Mouse (Mus musculus): ENCODE results near the gene Eif3k. TPM values are rescaled to one million over a fixed set of nuclear protein-coding genes. Genes with fewer than 3 reads are reported as not detected.

The Eif3k gene
- 162 and 166 TPM in 2 replicates for polyA plus RNA-seq (2015; fragmentation: Nextera tagmentation; extraction: Ambion mirVana)

DNA sequence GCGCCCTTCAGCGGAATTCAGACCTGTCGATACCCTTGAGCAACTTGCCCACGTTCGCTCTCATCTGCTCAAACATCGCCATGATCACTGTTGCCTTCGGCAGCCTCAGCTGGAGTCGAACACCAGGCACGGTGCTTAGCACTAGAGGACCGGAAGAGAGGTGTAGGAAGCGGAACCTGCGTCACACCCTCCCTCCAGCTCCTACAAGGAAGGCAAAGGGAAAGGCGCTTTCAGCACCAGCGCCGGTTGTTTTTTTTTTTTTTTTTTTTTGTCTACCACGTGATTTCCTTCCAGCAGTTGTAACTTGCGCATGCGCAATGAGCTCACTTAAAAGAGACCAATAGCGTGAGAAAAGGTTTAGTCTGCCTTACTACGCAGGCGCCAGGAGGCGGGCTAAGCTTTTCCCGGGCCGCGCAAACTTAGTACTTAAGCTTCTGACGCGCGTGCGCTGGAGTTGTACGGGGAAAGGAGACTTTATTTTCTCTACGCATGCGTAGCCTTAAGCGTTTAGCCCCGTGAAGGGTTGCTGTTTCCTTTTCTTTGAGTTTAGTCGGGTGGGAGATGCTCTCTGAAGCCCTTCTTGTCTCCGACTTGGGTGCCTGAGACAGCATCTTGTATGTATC is at the start of gene Eif3k, which contains the start of gene Map4k1:
Gene Eif3k, minus strand, starts transcription at position 214 of the 623 bp plus-strand sequence.
Gene Map4k1, plus strand, starts transcription at position 400 of the 623 bp plus-strand sequence.
- peak within 1 kb of the TSS; percentile 96 for H3K4me2 ChIP-seq (ENCODE audit: low read depth, low read length)
- H3K27ac ChIP-seq (ENCODE audit: low read depth): peak within 1 kb of the TSS; percentile 92
- H3K27me3 ChIP-seq (ENCODE audit: insufficient read depth, low read length): no peaks in the 10 kb centered on the region
- H3K9ac ChIP-seq (replicated peaks): peak within 1 kb of the TSS; percentile 82
- peaks cover 21% of the 10 kb centered on the region for H3K4me1 ChIP-seq (ENCODE audit: insufficient read depth)
- WGBS (ENCODE audit: insufficient replicate concordance): under 1% methylated on average over 36 of the region's 36 CpGs
- DNase-seq (peak; percentile 94), ATAC-seq (peak; percentile 92)
- H3K4me3 ChIP-seq (ENCODE audit: low read depth, low read length): peak within 1 kb of the TSS; percentile 82
- peaks cover 26% of the 10 kb centered on the region for H3K36me3 ChIP-seq (replicated peaks; ENCODE audit: insufficient read depth, low read length)
- no peaks in the 10 kb centered on the region for H3K9me3 ChIP-seq (ENCODE audit: low read length)
- TF ChIP-seq CTCF (IDR thresholded peaks at IDR 0.05; ENCODE audit: low read depth) (no peak), EP300 (IDR thresholded peaks at IDR 0.05; ENCODE audit: low read depth) (peak; percentile 63; the same call in 1 of the 2 replicates)

DNA sequence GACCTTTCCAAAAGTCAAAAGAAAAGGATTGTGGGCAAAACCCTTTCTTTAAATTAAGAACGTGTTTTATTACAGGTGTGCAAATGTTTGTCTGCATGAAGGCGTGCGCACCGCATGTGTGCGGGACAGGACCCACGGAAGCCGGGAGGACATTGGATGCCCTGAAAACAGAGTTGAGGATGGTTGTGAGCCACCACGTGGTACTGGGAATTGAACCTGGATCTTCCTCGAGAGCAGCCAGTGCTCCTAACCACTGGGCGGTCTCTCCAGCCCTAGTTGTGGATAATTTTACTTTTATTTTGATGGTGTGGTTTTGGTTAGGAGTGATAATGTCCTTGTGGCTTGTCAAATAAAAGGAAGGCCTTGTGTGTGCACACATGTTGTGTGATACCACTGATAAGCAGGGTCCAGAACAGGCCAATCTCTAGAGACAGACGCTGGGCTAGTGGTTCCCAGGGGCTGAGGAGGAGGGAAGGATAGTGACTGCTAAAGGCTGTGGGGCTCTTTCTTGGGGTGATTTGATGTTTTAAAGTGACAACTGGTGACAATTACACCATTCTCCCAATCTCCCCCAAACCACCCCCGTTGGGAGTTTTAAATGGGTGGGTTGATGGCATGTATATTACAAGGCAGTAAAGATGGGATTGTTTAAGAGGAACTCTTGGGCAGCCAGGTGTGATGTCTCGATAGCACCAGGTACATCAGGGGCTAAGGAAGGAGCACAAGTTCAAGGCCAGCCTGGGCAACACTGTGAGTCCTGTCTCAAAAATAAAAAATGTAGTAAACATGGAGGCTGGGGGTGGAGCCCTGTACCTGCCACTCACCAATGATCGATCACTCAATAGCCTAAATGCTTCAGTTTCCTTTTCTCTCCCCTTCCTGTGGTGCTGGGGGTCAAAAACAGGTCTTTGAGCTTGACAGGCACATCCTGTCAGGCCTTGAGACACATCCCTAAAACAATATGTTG is 48.3 kb upstream of the Eif3k start:
- Histone ChIP-seq H3K36me3 (replicated peaks; ENCODE audit: insufficient read depth, low read length) (no peaks in the 10 kb centered on the region), H3K4me2 (ENCODE audit: low read depth, low read length) (no peak overlapping the region), H3K27me3 (ENCODE audit: insufficient read depth, low read length) (no peaks in the 10 kb centered on the region), H3K9ac (replicated peaks) (no peak overlapping the region), H3K4me3 (ENCODE audit: low read depth, low read length) (no peak overlapping the region), H3K9me3 (ENCODE audit: low read length) (no peaks in the 10 kb centered on the region), H3K27ac (ENCODE audit: low read depth) (peak overlapping the region; percentile 59), H3K4me1 (ENCODE audit: insufficient read depth) (peaks cover 13% of the 10 kb centered on the region)
- peak; percentile 98 for ATAC-seq
- WGBS (ENCODE audit: insufficient replicate concordance): 62% methylated on average over 14 of the region's 14 CpGs
- no peak for TF ChIP-seq CTCF (IDR thresholded peaks at IDR 0.05; ENCODE audit: low read depth)
- peak; percentile 97 for TF ChIP-seq EP300 (IDR thresholded peaks at IDR 0.05; ENCODE audit: low read depth)
- peak; percentile 40 for DNase-seq

DNA sequence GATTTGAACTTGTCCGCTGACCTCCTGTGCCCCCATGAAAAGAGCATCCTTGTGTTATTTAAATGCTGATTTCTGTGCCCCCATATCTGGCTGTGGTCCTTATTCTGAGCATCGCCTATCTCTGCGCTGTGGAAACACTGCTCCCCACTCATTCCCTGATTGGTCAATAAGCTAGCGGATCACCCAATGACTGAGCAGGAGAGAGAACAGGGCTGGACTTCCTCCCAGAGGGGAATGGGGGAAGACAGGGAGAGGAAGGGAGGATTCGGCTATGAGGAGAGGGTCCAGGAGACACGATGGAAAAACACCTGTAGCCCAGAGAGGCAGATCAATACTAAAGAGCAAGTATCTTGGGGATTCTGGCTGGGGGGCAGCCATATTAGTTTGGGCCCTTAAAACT is 47.1 kb upstream of the Eif3k start:
- H3K36me3 ChIP-seq (replicated peaks; ENCODE audit: insufficient read depth, low read length): no peaks in the 10 kb centered on the region
- no peak overlapping the region for H3K4me2 ChIP-seq (ENCODE audit: low read depth, low read length)
- peaks cover 13% of the 10 kb centered on the region for H3K4me1 ChIP-seq (ENCODE audit: insufficient read depth)
- no peak for DNase-seq
- H3K4me3 ChIP-seq (ENCODE audit: low read depth, low read length): no peak overlapping the region
- TF ChIP-seq EP300 (IDR thresholded peaks at IDR 0.05; ENCODE audit: low read depth): no peak
- H3K9me3 ChIP-seq (ENCODE audit: low read length): no peaks in the 10 kb centered on the region
- H3K9ac ChIP-seq (replicated peaks): no peak overlapping the region
- no peaks in the 10 kb centered on the region for H3K27me3 ChIP-seq (ENCODE audit: insufficient read depth, low read length)
- 89% methylated on average over 6 of the region's 6 CpGs for WGBS (ENCODE audit: insufficient replicate concordance)
- H3K27ac ChIP-seq (ENCODE audit: low read depth): no peak overlapping the region
- no peak for ATAC-seq

DNA sequence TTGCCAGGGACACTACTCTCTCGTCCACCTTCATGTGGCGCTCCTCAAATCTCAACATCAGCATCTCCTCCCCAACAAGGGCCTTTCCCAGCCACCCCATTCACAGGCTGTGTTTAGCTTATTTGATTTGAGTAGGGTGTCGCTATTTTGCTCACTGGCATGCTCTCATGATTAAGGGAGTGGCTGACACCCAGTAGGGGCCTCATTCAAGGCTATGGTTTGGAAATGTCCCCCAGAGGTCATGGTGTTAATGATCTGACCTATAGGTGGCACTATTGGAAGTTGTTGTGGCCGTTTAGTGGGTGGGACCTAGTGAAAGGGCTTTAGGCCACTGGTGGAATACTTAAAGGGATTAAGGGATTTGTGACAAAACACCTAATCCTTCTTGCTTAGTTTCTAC is 45.1 kb upstream of the Eif3k start:
- Histone ChIP-seq H3K9me3 (ENCODE audit: low read length) (no peaks in the 10 kb centered on the region), H3K4me3 (ENCODE audit: low read depth, low read length) (no peak overlapping the region), H3K4me1 (ENCODE audit: insufficient read depth) (peaks cover 13% of the 10 kb centered on the region), H3K9ac (replicated peaks) (no peak overlapping the region), H3K27me3 (ENCODE audit: insufficient read depth, low read length) (no peaks in the 10 kb centered on the region), H3K36me3 (replicated peaks; ENCODE audit: insufficient read depth, low read length) (no peaks in the 10 kb centered on the region), H3K27ac (ENCODE audit: low read depth) (no peak overlapping the region), H3K4me2 (ENCODE audit: low read depth, low read length) (no peak overlapping the region)
- ATAC-seq: no peak
- TF ChIP-seq EP300 (IDR thresholded peaks at IDR 0.05; ENCODE audit: low read depth) (no peak), CTCF (IDR thresholded peaks at IDR 0.05; ENCODE audit: low read depth) (no peak)
- no peak for DNase-seq
- WGBS (ENCODE audit: insufficient replicate concordance): 82% methylated on average over 4 of the region's 4 CpGs

DNA sequence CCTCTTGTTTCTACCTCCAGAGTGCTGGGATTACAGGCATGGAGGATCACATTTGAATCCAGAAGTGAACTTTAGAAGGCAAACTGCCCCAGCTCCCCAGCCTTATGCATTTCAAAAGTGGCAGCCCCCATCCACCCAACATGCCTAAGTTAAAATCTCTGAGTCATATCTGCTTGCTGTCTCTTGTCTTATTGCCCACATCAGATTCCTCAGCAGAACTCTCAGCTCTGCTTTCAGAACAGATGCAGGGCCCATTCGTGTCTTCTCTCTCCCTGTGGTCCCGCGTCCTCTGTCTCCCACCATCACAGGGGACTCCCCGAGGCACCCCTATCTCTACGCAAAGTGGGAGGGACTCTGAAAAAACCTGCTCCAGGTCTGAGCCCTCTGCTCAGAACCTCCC is 44.5 kb upstream of the Eif3k start:
- Histone ChIP-seq H3K27me3 (ENCODE audit: insufficient read depth, low read length) (no peaks in the 10 kb centered on the region), H3K27ac (ENCODE audit: low read depth) (no peak overlapping the region), H3K9me3 (ENCODE audit: low read length) (no peaks in the 10 kb centered on the region), H3K36me3 (replicated peaks; ENCODE audit: insufficient read depth, low read length) (no peaks in the 10 kb centered on the region), H3K4me1 (ENCODE audit: insufficient read depth) (peaks cover 12% of the 10 kb centered on the region), H3K9ac (replicated peaks) (no peak overlapping the region), H3K4me2 (ENCODE audit: low read depth, low read length) (no peak overlapping the region), H3K4me3 (ENCODE audit: low read depth, low read length) (no peak overlapping the region)
- ATAC-seq: no peak
- no peak for DNase-seq
- 66% methylated on average over 5 of the region's 5 CpGs for WGBS (ENCODE audit: insufficient replicate concordance)
- no peak for TF ChIP-seq EP300 (IDR thresholded peaks at IDR 0.05; ENCODE audit: low read depth)
- TF ChIP-seq CTCF (IDR thresholded peaks at IDR 0.05; ENCODE audit: low read depth): no peak

DNA sequence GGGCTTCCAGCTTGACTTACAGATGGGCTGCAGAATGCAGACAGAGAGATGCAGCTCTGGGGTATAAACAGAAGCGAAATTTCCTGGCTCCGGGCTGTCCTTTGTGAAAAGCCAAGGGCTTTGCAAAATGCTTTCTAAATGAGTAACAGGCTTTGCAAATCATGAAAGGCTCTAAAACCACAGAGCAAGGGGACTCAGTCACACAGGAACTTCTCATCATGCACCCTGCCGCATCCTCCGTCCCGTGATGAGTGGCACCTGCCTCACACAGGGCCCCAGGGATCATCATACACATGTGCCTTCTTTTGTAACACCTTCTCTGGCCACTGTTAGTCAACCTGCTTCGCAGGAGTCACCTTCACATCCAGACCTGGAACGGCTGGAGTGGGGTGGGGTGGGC is 43.9 kb upstream of the Eif3k start:
- no peak overlapping the region for H3K4me2 ChIP-seq (ENCODE audit: low read depth, low read length)
- H3K27me3 ChIP-seq (ENCODE audit: insufficient read depth, low read length): peaks cover 6% of the 10 kb centered on the region
- DNase-seq (no peak), ATAC-seq (no peak)
- no peak overlapping the region for H3K9ac ChIP-seq (replicated peaks)
- no peak overlapping the region for H3K27ac ChIP-seq (ENCODE audit: low read depth)
- H3K36me3 ChIP-seq (replicated peaks; ENCODE audit: insufficient read depth, low read length): no peaks in the 10 kb centered on the region
- H3K4me1 ChIP-seq (ENCODE audit: insufficient read depth): peaks cover 8% of the 10 kb centered on the region
- no peak overlapping the region for H3K4me3 ChIP-seq (ENCODE audit: low read depth, low read length)
- WGBS (ENCODE audit: insufficient replicate concordance): 69% methylated on average over 7 of the region's 7 CpGs
- H3K9me3 ChIP-seq (ENCODE audit: low read length): no peaks in the 10 kb centered on the region
- TF ChIP-seq EP300 (IDR thresholded peaks at IDR 0.05; ENCODE audit: low read depth) (no peak), CTCF (IDR thresholded peaks at IDR 0.05; ENCODE audit: low read depth) (no peak)

All from liver, postnatal 0 days (tissue).